Mouse (Mus musculus): ENCODE data around the gene Sycp3. TPM values are rescaled to one million over a fixed set of nuclear protein-coding genes. Genes with fewer than 3 reads are reported as not detected.
A peak's percentile ranks its signal among the peaks of the same experiment; 100 is the strongest.
"Not testable (repeated sequence)": the region's sequence is repeated elsewhere in the genome, so short reads cannot be mapped to it uniquely, and the experiment has no call there.

Gene Sycp3
- total RNA-seq (2021), result 0.94 and 2.8 TPM in 2 replicates
- long read RNA-seq, partial matches to known transcripts, result 0 of 3 reads
- long read RNA-seq, other reads (novel, unspliced or antisense), result 1 of 3 reads

DNA sequence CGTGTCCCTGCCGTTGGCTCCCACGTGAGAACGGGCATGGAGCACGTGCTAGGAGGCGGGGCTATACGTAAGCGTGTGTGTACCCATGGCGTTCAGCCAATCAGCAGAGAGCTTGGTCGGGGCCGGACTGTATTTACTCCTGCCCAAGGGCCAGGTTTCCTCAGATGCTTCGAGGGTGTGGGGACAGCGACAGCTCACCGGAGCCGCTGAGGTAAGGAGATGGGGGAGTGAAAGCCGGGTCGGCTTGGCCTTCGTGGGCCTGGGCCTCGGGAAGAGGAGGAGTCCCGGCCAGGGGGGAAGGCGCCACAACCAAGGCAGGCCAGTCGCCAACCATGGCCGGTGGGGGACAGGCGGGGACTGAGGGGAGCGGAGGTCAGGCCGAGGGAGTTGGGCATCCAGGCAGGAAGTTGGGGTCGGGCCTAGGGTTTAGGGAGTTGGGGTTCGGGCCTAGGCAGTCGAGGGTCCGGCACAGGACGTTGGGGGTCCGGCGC, at the start of gene Sycp3:
Gene Sycp3, plus strand, starts transcription at position 68 of the 491 bp plus-strand sequence.
- DNase-seq, result peak; percentile 10

DNA sequence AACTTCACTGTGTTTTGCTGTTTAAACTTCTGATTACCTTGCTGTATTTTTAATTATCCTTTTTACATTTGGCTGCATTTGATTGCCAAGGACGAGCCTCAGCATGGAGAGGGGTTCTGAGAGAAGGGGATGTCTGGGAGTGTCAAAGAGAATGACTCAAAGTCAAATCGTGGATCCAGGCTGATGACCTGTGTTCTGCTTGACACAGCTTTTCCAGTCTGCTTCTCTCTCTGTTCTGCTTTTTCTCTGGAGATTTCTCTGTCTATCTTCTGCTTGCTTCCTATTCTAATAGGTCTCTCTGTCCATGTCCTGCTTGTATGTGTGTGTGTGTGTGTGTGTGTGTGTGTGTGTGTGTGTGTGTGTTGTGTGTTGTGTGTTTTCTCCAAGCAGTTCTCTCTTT, 49.6 kb upstream of the Sycp3 start:
- no peak for DNase-seq

GRCm38 (mm10) chr10:88412290-88412995, 46.9 kb upstream of the Sycp3 start:
- no peak for DNase-seq

DNA sequence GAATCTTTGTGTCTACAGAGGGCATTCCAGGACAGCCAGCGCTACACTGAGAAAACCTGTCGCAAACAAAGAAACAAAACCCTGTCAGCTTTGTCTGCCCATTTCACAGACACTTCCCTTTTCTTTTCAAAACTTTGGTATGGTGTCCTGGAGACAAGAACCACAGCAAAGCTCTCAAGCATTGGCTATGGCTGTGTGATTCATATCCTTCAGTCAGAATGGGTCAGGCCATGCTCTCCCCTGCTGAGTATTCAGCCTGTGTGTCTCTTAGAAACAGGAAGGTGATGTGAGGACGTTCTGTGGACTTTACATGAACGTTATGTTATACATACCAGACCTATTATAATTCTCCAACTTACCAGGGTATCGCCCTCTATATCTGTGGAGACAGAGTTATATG, 41.7 kb upstream of the Sycp3 start:
- no peak for DNase-seq

GRCm38 (mm10) chr10:88420141-88420541, 39.2 kb upstream of the Sycp3 start:
- DNase-seq, result no peak

DNA sequence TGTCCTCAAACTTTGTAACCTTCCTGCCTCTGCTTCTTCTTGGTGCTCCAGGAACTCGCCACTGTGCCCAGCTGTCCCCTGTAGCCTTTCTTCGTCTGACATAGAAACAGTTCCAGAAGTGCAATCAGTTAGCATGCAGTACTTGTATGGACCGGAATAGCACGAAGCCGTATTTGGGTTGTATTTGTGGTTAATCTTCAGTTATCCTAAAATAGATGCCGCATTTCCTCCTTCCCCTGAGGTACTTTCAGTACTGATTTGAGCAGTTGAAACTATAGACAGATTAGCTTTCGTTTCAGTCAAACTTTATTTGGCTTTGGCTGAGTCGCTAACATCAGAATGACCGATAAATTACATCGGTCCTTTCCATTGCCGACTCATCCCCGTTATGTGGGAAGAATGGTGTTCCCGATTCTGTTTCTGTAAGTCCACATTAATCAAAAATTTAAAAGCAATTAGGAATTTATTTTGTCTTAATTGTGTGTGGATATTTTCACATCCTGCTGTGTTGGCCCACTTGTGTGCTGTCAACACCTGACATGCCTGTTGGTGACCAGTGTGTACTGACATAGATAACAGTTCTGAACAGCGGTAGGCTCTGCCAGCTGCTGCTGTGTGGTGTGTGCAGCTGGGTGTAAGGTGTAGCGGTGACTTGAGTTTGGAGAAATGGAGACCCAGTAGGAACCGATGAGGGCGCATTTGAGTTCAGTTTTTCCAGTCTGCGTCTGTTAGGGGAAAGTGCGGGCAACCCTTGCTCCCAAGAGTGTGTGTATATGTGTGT, 38.5 kb upstream of the Sycp3 start:
- no peak for DNase-seq

- peak; percentile 30 for DNase-seq
These were observed 33.1 kb upstream of the Sycp3 start for GRCm38 (mm10) chr10:88426158-88426816.

GRCm38 (mm10) chr10:88426896-88427295, 32.5 kb upstream of the Sycp3 start:
- no peak for DNase-seq

DNA sequence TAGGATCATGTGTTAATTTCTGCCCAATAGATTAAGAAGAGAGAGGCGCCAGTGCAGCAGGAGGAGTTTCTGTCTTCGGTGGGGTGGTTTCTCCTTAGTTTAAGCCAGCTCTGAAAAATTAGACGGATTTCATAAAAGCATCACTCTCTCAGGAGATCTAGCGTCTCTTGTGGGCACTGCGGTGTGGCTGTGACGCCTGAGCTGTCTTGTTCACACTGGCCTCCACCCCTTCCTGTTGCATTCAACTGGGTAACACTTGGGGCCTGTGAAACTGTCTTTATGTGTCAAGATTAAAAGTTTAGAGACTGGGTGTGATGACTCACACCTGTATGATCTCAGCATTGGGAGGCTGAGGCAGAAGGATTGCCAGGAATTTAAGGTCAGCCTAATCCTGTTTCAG, 31.4 kb upstream of the Sycp3 start:
- no peak for DNase-seq

- DNase-seq, result no peak
These were observed 18.1 kb upstream of the Sycp3 start for GRCm38 (mm10) chr10:88441224-88441623.

- peak; percentile 38 for DNase-seq
These were observed 8.1 kb upstream of the Sycp3 start for GRCm38 (mm10) chr10:88451221-88451620.

DNA sequence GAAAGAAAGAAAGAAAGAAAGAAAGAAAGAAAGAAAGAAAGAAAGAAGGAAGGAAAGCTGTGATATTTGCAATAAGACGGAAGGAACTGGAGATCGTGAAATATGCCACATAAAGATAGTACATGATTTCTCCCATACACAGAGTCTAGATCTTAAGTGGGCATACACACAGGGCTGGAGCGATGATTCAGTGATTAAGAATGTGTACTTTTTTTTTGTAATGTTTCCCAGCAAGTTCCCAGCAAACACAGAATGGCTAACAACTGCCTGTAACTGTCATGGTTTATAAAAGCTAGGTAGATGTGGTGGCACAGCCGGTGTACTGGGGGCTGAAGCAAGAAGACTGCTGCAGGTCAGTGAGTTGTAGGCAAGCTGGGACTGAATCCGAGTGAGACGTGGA, 7.4 kb upstream of the Sycp3 start:
- no peak for DNase-seq

- DNase-seq, result no peak
These were observed 1.6 kb upstream of the Sycp3 start for GRCm38 (mm10) chr10:88457816-88458215.

DNA sequence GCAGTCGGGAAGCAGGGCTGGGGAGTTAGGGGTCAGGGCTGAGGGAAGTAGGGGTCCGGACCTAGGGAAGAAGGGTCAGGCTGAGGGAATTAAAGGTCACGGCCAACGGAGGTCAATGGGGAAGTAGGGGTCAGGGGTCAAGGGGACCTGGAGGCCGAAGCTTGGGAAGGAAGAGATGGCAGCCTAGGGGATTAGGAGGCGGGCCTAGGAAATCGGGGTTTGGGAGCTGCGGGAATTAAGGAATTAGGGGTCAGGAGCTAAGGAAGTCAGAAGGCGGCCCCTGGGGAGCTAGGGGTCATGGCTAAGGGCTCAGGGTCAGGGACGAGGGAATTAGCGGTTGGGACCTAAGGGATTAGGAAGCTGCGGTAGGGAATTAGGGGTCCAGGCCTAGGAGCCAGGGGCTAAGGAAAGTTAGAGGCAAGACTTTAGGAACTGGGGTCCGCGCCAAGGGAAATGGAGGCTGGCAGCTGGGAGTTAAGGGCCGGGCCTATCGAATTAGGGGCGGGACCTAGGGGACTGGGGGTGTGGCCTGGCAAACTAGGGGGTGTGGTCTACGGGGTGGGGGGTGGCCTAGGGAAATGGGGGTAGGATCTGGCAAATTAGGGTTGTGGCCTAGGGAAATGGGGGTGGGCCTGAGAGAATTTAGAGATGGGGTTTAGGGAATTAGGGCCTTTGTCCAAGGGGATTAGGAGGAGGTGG, 902 bp downstream of the Sycp3 start:
- no peak for DNase-seq

DNA sequence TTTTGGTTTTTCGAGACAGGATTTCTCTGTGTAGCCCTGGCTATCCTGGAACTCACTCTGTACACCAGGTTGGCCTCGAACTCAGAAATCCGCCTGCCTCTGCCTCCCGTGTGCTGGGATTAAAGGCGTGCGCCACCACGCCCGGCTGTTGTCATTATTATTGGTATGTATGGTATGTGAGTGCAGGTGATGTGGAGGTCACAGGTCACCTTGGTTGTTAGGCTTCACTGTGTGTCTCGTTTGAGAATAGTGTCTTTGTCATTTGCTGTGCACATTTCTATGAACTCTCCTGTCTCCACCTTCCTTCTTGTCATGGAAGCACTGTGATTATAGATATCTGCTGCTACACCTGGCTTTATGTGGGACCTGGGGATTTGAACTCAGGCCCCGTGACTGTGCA, 23.5 kb downstream of the Sycp3 start:
- DNase-seq, result not testable (repeated sequence)

DNA sequence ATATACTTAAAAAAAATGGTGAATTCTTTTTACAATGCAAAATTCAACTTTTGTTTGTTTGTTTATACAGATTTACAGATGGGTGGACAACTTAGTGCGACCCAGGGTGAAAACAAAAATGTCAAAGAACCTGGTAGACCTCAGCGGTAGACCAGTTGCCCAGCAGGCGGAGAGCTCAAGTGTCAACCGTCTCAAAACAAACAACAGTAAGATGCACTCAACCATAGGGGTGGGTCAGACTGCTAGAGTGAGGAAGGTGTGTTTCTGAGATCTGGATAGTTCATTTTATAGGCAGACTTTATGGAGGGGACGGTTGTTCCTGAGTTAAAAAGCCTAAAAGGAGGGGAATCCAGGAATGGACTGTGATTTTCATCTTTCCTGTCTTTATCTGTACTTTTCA, 29.3 kb downstream of the Sycp3 start:
- DNase-seq, result no peak

DNA sequence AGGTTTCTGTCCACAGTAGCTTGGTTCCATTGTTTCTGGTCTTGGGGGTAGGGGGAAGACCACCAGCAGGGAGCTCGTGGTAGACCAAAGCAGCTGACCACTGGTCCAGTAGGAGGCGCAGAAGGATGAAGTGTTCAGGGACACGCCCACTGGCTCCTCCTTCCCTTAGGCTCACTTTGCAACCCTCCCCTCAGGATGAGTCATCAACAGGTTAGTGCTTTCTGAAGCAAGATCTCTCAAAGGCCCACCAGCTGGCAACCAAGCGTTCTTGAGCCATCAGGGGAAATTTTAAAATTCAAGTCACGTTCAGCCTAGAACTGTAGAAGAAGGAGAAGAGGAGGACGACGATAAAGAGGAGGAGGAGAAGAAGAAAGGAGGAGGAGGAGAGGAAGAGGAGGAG, 32.3 kb downstream of the Sycp3 start:
- no peak for DNase-seq

DNA sequence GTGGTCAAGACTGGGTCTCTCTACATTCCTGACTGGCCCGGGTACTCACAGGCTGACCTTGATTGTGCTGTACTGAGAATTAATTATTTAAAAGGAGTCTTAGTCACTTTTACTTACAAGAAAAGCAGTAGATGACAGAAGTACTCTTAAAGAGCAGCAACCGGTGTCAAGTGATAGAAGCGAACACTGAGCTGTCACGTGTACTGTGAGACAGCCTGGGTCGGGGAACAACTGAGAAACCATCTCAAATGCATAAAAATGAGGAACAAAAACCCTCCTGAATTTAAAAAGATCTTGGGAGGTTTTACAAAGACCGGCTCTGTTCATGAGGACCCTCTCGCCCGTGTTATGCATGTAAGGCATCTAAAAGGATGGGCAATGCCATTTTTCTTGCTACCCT, 33.3 kb downstream of the Sycp3 start:
- DNase-seq, result no peak

DNA sequence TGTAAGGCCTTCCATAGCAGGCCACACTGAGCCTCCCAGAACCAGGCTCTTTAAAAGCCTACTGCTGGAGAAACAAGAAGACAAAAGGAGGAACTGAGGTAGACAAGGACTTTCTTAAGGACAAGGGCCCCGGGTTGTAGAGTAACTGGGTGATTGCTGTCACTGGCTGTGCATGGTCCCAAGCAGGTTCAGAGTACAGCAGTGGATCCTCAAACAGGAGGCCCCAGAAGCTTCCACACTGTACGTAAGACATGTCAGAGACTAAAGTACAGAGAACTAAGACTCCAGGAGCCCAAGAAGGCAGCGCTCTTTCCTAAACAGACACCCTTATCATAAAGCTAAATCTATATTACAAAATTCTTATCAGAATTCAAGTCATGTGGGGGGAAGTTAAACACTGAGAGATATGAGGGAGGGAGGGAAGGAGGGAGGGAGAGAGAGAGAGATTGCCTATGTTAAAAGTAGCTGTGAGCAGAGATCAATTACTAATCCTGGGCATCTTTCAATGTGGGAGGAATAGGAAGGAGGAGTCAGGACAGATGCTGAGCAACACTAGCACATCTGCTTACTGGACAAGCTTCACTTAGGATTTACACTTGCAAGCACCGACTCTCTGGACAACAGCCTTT, 35.7 kb downstream of the Sycp3 start:
- no peak for DNase-seq

DNA sequence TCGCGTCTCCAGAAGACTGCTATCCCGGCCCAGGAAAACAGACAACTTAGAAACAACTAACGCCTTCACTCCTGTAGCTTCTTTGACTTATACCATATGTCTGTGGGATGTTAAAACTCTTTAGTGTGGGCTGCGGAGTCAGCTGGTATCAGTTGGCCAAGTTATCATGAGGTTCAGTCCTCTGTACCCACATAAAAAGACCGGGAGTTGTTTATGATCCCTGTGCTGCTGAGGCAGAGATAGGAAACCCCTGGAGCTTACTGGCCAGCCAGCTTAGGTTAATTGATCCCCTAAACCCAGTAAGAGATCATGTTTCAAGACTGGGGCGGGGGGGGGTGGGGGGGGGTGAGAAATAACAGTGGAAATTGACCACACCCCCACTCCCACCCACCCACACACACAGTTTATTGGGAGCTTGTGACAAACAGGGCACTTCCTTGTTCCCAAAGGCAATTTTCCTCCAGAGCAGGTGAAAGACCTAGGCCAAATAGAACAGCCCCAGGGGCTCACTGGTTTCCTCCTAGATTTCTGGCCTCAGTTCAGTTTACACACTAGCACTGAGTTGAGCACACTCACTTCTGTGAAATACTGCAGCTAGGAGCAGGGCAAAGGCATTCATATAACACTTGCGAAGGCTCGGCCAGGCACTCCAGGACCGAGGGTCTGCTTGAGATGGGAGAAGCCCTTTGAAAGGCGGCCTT, 37.6 kb downstream of the Sycp3 start:
- no peak for DNase-seq

DNA sequence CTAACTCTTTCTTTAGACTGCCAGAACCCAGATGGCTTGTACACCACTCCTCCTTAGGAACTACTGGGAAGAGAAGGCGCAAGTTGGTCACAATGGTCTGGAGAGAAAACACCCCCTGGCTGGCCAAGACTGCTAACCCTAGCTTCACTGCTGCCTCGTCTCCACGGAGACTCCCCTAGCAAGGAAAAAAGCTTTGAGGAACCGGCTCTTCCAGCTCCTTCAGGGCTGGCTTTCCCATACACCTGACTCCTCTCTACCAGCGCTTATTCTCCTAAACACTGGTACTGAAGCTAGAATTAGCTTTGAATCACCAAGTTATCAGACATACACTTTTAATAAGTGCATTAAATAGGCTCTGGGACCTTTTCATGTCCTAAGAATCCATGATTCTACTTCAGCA, 40.6 kb downstream of the Sycp3 start:
- DNase-seq, result no peak
